Mouse (Mus musculus) myocyte (in vitro differentiated cells): Measurements from ENCODE around the gene Gm13278.
"Not testable (repeated sequence)": the region's sequence is repeated elsewhere in the genome, so short reads cannot be mapped to it uniquely, and the experiment has no call there.

ENCODE experiments used
- MAX ChIP-seq: IDR thresholded peaks from one replicate; pipeline ENCODE4 v1.6.1; 2011; ENCODE audit warnings: low read depth, mild to moderate bottlenecking, control low read depth
- MYOD1 ChIP-seq, 3 experiments: IDR thresholded peaks; one replicate each; pipeline ENCODE4 v1.6.1; 2011; ENCODE audit warnings: control low read depth in 2 of 3, low read depth in 2 of 3, mild to moderate bottlenecking in 2 of 3, moderate library complexity in 1 of 3; ENCODE audit not compliant: insufficient read length in 2 of 3, control insufficient read depth in 1 of 3
- POLR2A ChIP-seq: IDR thresholded peaks from one replicate; pipeline ENCODE4 v1.6.1; 2011; ENCODE audit warnings: low read depth, mild to moderate bottlenecking, control low read depth, moderate library complexity; ENCODE audit not compliant: insufficient read length
- SRF ChIP-seq: IDR thresholded peaks from one replicate; pipeline ENCODE4 v1.6.1; 2011; ENCODE audit warnings: low read depth; ENCODE audit not compliant: control insufficient read depth, insufficient read length
- USF1 ChIP-seq: IDR thresholded peaks from one replicate; pipeline ENCODE4 v1.6.1; 2011; ENCODE audit warnings: low read depth, mild to moderate bottlenecking, control low read depth, moderate library complexity

DNA sequence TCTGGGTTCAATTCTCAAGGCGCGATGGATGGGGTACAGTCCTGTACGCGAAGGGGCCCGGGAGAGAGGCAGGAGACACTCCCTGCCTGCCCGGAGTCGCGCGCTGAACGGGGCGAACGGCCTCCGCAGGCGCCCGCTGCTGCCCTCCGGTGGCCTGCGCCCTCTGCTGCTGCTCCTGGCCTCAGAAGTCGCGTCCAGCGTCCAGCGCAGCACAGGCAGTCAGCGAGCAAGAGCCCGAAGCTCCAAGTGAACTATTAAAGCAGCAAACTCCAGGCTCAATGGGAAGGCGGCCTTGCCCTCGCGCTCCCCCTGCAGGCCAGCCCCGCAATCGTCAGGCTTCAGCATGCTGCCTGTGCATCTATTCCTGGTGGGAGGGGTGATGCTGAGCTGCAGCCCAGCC, 30.9 kb upstream of the Gm13278 start:
- not testable (repeated sequence) for TF ChIP-seq POLR2A; MYOD1 (IDR thresholded peaks at IDR 0.05; ENCODE audit: control insufficient read depth in 1 of 3, insufficient read length in 2 of 3, low read depth in 2 of 3); SRF; USF1; MAX
